ENCODE assay signal across 8 mouse cellular contexts in genomic region chr5:146793630-146794083, GRCm38 (mm10). TPM values are rescaled to one million over a fixed set of nuclear protein-coding genes. Genes with fewer than 3 reads are reported as not detected.
DNase-seq lines count a peak whose midpoint lies in the region; ATAC-seq and TF ChIP-seq lines count a peak whose summit lies in the region.

No protein-coding gene starts in this region.

- no peak for ATAC-seq in hindbrain, postnatal 0 days

- peak overlapping the region; percentile 87 for H3K4me2 ChIP-seq in hindbrain, postnatal 0 days (ENCODE audit: low read depth, low read length)
- H3K4me2 ChIP-seq in myocyte (ENCODE audit: low read depth) = peak overlapping the region; percentile 80

- peak overlapping the region; percentile 65 for H3ac ChIP-seq in myocyte (ENCODE audit: control insufficient read depth, insufficient read length)

- no peak for TF ChIP-seq CTCF in layer of hippocampus, adult 2 months (conservative IDR thresholded peaks at IDR 0.05)
- TF ChIP-seq CTCF in hindbrain, postnatal 0 days (IDR thresholded peaks at IDR 0.05; ENCODE audit: low read depth) = no peak

- peaks cover 57% of the 10 kb centered on the region for H3K79me2 ChIP-seq in myocyte (ENCODE audit: control insufficient read depth, insufficient read depth)

- peak overlapping the region; percentile 87 for H3K9ac ChIP-seq in hindbrain, postnatal 0 days (replicated peaks; ENCODE audit: low read length)

- no peak for TF ChIP-seq POLR2A in myocyte (IDR thresholded peaks at IDR 0.05; ENCODE audit: insufficient read length, low read depth)

- H3K4me3 ChIP-seq in layer of hippocampus, adult 2 months = peak overlapping the region; percentile 83
- peak overlapping the region; percentile 98 for H3K4me3 ChIP-seq in brown adipose tissue, adult 24 weeks (ENCODE audit: insufficient read depth, low read depth, low read length)
- H3K4me3 ChIP-seq in hindbrain, postnatal 0 days (ENCODE audit: low read length) = peak overlapping the region; percentile 93
- peak overlapping the region; percentile 62 for H3K4me3 ChIP-seq in myocyte

- peaks cover 16% of the 10 kb centered on the region for H3K4me1 ChIP-seq in brown adipose tissue, adult 24 weeks (ENCODE audit: control insufficient read depth, insufficient read depth, insufficient read length, low read length)
- peaks cover 24% of the 10 kb centered on the region for H3K4me1 ChIP-seq in hindbrain, postnatal 0 days (ENCODE audit: insufficient read depth, low read length)

- H3K36me3 ChIP-seq in hindbrain, postnatal 0 days (ENCODE audit: insufficient read depth, low read length) = no peaks in the 10 kb centered on the region
- H3K36me3 ChIP-seq in myocyte (ENCODE audit: control insufficient read depth, insufficient read depth) = no peaks in the 10 kb centered on the region

- no peak for DNase-seq in layer of hippocampus, adult 2 months (ENCODE audit: low spot score in 2 of 2)
- no peak for DNase-seq in layer of hippocampus, postnatal 10 days (ENCODE audit: low spot score in 2 of 2)
- DNase-seq in hindbrain, postnatal 0 days (ENCODE audit: low spot score) = no peak
- DNase-seq in layer of hippocampus, postnatal 36 days = no peak
- DNase-seq in kidney, postnatal 36 days = no peak
- no peak for DNase-seq in ovary, postnatal 14 days (ENCODE audit: low spot score)

- no peaks in the 10 kb centered on the region for H3K9me3 ChIP-seq in hindbrain, postnatal 0 days (ENCODE audit: low read length)

- WGBS in hindbrain, postnatal 0 days = 4% methylated on average over 18 of the region's 18 CpGs

- no peaks in the 10 kb centered on the region for H3K27me3 ChIP-seq in hindbrain, postnatal 0 days (ENCODE audit: insufficient read depth, low read length)
- H3K27me3 ChIP-seq in myocyte (ENCODE audit: control insufficient read depth, insufficient read depth, insufficient read length) = no peaks in the 10 kb centered on the region

- H3K27ac ChIP-seq in layer of hippocampus, adult 2 months = peak overlapping the region; percentile 89
- peak overlapping the region; percentile 75 for H3K27ac ChIP-seq in brown adipose tissue, adult 24 weeks (replicated peaks; ENCODE audit: low read depth, low read length)
- H3K27ac ChIP-seq in hindbrain, postnatal 0 days = peak overlapping the region; percentile 91

TF ChIP-seq in myocyte, 11 proteins besides CTCF, POLR2A, EP300 and RAD21:
- TF ChIP-seq REST (IDR thresholded peaks at IDR 0.05; ENCODE audit: insufficient read depth, insufficient read length) (no peak), TCF3 (IDR thresholded peaks at IDR 0.05; ENCODE audit: insufficient read length, low read depth) (no peak), USF1 (IDR thresholded peaks at IDR 0.05; ENCODE audit: low read depth) (no peak), CEBPB (IDR thresholded peaks at IDR 0.05; ENCODE audit: insufficient read depth, poor library complexity, severe bottlenecking) (no peak), SRF (IDR thresholded peaks at IDR 0.05; ENCODE audit: control insufficient read depth, insufficient read length, low read depth) (no peak), MAX (IDR thresholded peaks at IDR 0.05; ENCODE audit: low read depth) (no peak), TCF12 (IDR thresholded peaks at IDR 0.05; ENCODE audit: insufficient read depth, poor library complexity, severe bottlenecking) (no peak), POLR2AphosphoS2 (IDR thresholded peaks at IDR 0.05; ENCODE audit: insufficient read length, low read depth) (no peak)

RNA-seq across cellular contexts. Expression of gene Usp12, which starts 1.1 kb away (rescaled TPM):
- total RNA-seq in layer of hippocampus, adult 2 months (2021) = 10 to 100 TPM; 58.4 to 62.5 TPM
- total RNA-seq in layer of hippocampus, postnatal 10 days (2021) = 10 to 100 TPM; 64.4 to 67.3 TPM
- 11.1 and 24.9 TPM in 2 replicates for polyA plus RNA-seq in brown adipose tissue, adult 24 weeks (2012; ENCODE audit: insufficient read depth, insufficient read length, missing spikeins)
- 15.5 and 20.7 TPM in 2 replicates for total RNA-seq in hindbrain, postnatal 0 days (2014; rRNA removed)
- polyA plus RNA-seq in hindbrain, postnatal 0 days (2015; fragmentation: Nextera tagmentation; extraction: Ambion mirVana) = 13.2 TPM in 2 replicates
- 11.9 TPM for polyA plus RNA-seq in myocyte (2012; fragmentation: generic; extraction: Trizol)
- 10 to 100 TPM; 56.3 to 59.2 TPM for total RNA-seq in layer of hippocampus, postnatal 36 days (2021)

RNA-seq across cellular contexts. Expression of gene Rpl21, which starts 39.0 kb away (rescaled TPM):
- total RNA-seq in layer of hippocampus, adult 2 months (2021) = 100 to 1,000 TPM; 205 to 212 TPM
- total RNA-seq in layer of hippocampus, postnatal 10 days (2021) = 100 to 1,000 TPM; 264 to 265 TPM
- 55.2 and 82.1 TPM in 2 replicates for polyA plus RNA-seq in brown adipose tissue, adult 24 weeks (2012; ENCODE audit: insufficient read depth, insufficient read length, missing spikeins)
- total RNA-seq in hindbrain, postnatal 0 days (2014; rRNA removed) = 148 and 151 TPM in 2 replicates
- 346 and 347 TPM in 2 replicates for polyA plus RNA-seq in hindbrain, postnatal 0 days (2015; fragmentation: Nextera tagmentation; extraction: Ambion mirVana)
- 519 TPM for polyA plus RNA-seq in myocyte (2012; fragmentation: generic; extraction: Trizol)
- 100 to 1,000 TPM; 185 to 197 TPM for total RNA-seq in layer of hippocampus, postnatal 36 days (2021)

RNA-seq across cellular contexts. Expression of gene Rasl11a, which starts 51.2 kb away (rescaled TPM):
- total RNA-seq in layer of hippocampus, adult 2 months (2021) = 10 to 100 TPM; 11.0 to 13.7 TPM
- 10 to 100 TPM; 17.6 to 21.7 TPM for total RNA-seq in layer of hippocampus, postnatal 10 days (2021)
- 1.5 and 5.1 TPM in 2 replicates for polyA plus RNA-seq in brown adipose tissue, adult 24 weeks (2012; ENCODE audit: insufficient read depth, insufficient read length, missing spikeins)
- total RNA-seq in hindbrain, postnatal 0 days (2014; rRNA removed) = 13.3 and 15.4 TPM in 2 replicates
- polyA plus RNA-seq in hindbrain, postnatal 0 days (2015; fragmentation: Nextera tagmentation; extraction: Ambion mirVana) = 13.2 and 13.9 TPM in 2 replicates
- 1.3 TPM for polyA plus RNA-seq in myocyte (2012; fragmentation: generic; extraction: Trizol)
- 10 to 100 TPM; 15.1 to 16.7 TPM for total RNA-seq in layer of hippocampus, postnatal 36 days (2021)
